Mouse (Mus musculus): ENCODE measurements around the gene Gm3149.
"Not testable (repeated sequence)": the region's sequence is repeated elsewhere in the genome, so short reads cannot be mapped to it uniquely, and the experiment has no call there.

Gm3149 gene

DNA sequence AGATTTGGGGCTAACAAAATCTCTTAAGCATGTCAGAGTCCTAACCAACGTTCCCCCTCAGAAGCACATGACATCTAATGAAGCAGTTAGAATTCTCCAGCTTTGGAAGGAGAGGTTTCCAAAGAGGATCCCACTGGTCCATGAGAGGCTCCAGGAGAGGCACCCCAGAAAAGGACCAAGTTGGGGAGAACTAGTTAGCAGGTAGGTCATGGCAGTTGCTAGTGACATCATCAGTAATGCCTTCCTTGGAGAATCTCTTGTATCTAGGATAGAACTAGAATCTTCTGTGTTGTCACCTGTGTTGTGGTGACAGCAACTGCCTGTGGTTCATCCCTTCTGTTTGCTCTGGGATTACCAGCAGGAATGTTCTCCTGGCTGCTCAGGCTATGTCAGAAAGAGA lies at the start of gene Gm3149:
TSS of gene Gm3149 (plus strand) at position 301 of the 400 bp plus-strand sequence.
- in situ Hi-C loops (cut with MseI, MboI): not testable (repeated sequence)

DNA sequence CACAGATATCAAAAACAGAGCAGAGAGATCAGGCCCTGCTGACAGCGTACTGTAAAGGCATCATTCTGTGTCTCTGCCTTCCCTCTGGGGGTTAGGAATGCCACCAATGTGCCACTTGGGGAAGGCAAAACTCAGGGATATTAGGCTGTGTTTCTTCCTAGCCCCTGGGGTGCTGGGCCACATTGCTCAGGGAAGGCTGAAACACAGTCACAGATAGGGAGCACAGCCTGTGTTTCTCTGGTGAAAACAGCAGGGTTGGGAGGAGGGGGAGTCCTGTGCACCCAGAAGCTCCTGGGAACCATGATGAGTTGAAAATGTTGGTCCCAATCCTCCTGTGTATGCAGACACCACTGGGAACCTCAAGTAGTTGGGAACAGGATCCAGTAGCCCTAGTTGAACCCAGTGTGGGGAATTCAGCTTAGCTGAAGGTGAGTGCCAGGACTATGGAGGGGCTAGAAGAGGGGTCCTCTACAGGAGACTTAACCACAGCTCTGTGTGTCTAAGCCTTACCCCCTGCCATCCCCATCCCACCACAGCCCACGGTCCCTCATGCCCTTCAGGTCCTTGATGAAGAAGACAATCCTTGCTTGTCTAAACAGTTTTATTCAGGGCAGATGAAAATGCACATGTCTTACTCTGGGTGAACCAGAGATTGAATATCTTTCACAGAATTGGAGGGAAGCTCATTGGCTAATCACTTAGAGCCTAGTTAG lies 47.7 kb upstream of the Gm3149 start:
- in situ Hi-C loops (cut with MseI, MboI): not testable (repeated sequence)

DNA sequence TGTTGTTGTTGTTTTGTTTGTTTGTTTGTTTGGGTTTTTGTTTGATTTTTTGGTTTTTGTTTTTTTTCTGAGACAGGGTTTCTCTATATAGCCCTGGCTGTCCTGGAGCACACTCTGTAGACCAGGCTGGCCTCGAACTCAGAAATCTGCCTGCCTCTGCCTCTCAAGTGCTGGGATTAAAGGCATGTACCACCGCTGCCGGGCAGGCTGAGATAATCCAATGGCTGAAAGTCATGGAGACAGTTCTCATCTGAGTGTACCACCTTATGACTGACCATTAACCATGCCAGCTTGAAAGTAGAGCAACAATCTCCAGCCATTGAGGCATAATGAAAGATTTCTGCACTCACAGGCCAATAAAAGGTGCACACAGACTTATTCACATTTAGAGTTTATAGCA lies 37.3 kb upstream of the Gm3149 start:
- in situ Hi-C loops (cut with MseI, MboI): not testable (repeated sequence)

DNA sequence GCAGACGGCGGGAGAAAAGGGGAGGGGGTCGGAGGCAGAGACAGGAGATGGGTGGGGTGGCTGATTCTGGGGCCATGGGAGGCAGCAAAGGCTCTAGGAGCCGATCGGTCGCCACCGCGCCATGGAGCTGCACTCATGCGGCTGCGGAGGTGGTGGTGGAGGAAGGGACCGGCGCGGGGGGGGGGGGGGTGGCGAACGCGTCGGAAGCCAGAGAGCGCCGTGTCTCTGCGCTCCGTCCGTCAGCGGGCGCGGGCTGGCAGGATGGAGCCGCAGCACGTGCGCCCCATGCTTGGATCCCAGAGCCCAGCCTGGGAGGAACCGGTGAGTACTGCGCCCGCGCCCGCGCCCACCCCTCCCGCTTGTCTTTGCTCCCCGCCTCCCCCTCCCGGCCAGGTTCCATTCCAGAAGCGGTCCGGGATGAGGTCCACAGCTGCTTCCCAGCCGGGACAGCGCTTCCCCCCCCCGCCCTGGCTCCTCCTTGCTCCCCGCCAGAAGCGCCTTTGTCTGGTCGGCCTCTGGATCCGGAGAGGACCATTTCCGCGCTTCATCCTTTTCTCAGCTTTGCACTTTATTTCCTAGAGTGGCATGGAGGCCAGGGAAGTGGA lies 17.5 kb downstream of the Gm3149 start, which contains the start of gene 2610042L04Rik:
TSS of gene 2610042L04Rik (plus strand) at position 288 of the 605 bp plus-strand sequence.
- in situ Hi-C loops (cut with MseI, MboI): not testable (repeated sequence)

DNA sequence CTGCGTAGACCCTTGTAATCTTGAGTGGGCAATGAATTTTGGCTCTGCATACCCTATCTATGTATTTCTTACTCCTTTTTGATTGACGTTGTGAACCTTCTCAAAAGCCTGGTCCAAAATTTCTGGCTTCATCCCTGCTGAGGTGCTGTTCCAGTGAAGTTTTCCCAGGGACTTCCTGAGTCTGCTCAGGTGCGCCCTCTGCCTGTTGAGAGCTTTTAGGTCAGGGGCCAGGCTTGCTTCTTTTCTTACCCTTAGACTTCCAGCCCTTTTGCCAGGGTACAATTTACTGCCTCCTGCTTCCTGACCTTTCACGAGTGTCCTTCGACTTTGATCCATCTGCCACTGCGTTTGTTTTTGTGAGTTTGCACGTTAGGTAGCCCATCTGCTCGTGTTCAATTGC lies 18.4 kb downstream of the Gm3149 start:
- in situ Hi-C loops (cut with MseI, MboI): not testable (repeated sequence)

DNA sequence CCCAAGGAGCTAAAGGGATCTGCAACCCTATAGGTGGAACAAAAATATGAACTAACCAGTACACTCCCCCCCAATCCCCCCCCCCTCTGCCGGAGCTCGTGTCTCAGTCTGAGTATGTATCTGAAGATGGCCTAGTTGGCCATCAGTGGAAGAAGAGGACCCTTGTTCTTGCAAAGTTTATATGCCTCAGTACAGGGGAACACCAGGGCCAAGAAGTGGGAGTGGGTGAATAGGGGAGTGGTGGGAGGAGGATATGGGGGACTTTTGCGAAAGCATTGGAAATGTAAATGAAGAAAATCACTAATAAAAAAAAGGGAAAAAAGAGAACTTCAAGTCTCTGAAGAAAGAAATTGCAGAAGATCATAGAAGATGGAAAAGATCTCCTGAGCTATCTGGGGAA lies 51.9 kb downstream of the Gm3149 start:
- in situ Hi-C loops (cut with MseI, MboI): not testable (repeated sequence)

DNA sequence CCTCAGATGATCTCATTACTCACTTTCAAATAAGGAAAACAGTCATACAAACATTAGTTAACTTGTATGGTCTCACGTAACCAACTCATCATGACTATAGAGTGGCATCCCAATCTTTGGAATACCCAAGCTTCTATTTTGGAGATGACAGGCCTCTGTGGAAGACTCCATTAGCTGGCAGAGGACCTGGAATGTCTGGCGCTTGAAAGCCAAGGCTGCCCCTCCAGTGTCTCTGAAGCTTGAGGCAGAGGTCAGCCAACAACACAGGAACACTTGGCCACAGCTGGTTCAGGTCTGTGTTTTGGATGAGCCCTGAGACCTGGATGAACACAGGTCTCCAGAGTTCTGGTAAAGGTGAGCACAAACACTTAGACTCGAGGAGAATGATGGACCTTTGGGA lies 52.6 kb downstream of the Gm3149 start:
- in situ Hi-C loops (cut with MseI, MboI): not testable (repeated sequence)
